Mouse (Mus musculus) erythroblast, embryonic 14.5 days (primary cell): ENCODE measurements at regions not wholly inside any gene's neighbourhood (a gene's known extent, or its start where the extent isn't known, plus 50 kb on each side); places are given as distances from the start of the nearest gene placed in this dataset.
"Not testable (repeated sequence)": the region's sequence is repeated elsewhere in the genome, so short reads cannot be mapped to it uniquely, and the experiment has no call there.

Experiments
- H3K27me3 ChIP-seq: 2 replicates; pipeline ENCODE4 v1.6.1; 2012; ENCODE audit warnings: inconsistent platforms; ENCODE audit not compliant: control insufficient read depth
- H3K36me3 ChIP-seq: 2 replicates; pipeline ENCODE4 v1.6.1; 2012; ENCODE audit warnings: mild to moderate bottlenecking, inconsistent platforms; ENCODE audit not compliant: control insufficient read depth
- H3K4me1 ChIP-seq: 2 replicates; pipeline ENCODE4 v1.6.1; 2012; ENCODE audit warnings: inconsistent platforms; ENCODE audit not compliant: control insufficient read depth
- H3K4me3 ChIP-seq: replicated peaks from 2 replicates; pipeline ENCODE3; 2012; ENCODE audit warnings: moderate library complexity, mild to moderate bottlenecking, inconsistent platforms
- H3K9me3 ChIP-seq: 2 replicates; pipeline ENCODE4 v1.6.1; 2012; ENCODE audit warnings: low read length, inconsistent platforms, mixed read lengths; ENCODE audit not compliant: control insufficient read depth
- GATA1 ChIP-seq: IDR thresholded peaks from 2 replicates; pipeline ENCODE4 v1.6.1; 2012; ENCODE audit warnings: low read length, inconsistent platforms, mixed read lengths
- TAL1 ChIP-seq: IDR thresholded peaks from 3 replicates; pipeline ENCODE4 v1.6.1; 2012; ENCODE audit warnings: low read length, inconsistent platforms, mixed read lengths

DNA sequence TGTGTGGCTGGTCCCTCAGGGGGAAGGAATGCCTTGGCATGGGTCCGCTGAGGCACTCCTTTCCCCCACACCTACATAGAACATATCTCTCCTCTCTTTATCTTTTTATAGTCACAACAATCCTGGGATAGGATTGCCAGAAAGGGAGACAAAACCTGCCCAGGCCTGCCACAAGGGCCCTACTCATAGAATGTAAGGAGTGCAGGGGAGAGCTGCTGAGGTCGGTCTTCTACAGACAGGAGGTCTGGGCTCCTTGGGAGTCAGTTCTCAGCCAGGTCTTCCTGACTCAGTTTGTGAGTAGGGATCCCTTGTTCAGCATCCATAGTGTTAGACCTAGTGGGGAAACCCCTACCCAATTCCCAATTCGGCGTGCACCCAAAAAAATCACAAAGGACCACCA is 70.8 kb upstream of the Cpsf6 start:
- no peaks in the 10 kb centered on the region for H3K9me3 ChIP-seq
- peaks cover 2% of the 10 kb centered on the region for H3K4me1 ChIP-seq
- TF ChIP-seq TAL1 (no peak), GATA1 (no peak)
- H3K36me3 ChIP-seq: no peaks in the 10 kb centered on the region
- no peaks in the 10 kb centered on the region for H3K27me3 ChIP-seq
- no peak overlapping the region for H3K4me3 ChIP-seq

DNA sequence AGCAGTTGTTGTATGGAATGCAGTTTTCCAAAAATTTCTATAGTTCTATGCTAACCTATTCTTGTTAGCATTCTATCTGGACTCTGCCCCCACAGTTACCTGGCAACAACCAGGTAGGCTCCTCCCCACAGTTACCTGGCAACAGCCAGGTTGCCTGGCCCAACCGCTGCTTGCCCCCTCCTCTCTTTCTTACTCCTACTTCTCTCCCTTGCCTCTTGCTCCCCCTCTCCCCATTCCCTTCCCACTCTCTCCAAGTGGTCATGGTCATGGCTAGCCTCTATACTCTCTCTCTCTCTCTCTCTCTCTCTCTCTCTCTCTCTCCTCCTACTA is 70.4 kb upstream of the Cpsf6 start:
- Histone ChIP-seq H3K4me1 (peaks cover 2% of the 10 kb centered on the region), H3K4me3 (no peak overlapping the region), H3K36me3 (no peaks in the 10 kb centered on the region), H3K9me3 (no peaks in the 10 kb centered on the region), H3K27me3 (no peaks in the 10 kb centered on the region)
- TF ChIP-seq TAL1 (no peak), GATA1 (no peak)

DNA sequence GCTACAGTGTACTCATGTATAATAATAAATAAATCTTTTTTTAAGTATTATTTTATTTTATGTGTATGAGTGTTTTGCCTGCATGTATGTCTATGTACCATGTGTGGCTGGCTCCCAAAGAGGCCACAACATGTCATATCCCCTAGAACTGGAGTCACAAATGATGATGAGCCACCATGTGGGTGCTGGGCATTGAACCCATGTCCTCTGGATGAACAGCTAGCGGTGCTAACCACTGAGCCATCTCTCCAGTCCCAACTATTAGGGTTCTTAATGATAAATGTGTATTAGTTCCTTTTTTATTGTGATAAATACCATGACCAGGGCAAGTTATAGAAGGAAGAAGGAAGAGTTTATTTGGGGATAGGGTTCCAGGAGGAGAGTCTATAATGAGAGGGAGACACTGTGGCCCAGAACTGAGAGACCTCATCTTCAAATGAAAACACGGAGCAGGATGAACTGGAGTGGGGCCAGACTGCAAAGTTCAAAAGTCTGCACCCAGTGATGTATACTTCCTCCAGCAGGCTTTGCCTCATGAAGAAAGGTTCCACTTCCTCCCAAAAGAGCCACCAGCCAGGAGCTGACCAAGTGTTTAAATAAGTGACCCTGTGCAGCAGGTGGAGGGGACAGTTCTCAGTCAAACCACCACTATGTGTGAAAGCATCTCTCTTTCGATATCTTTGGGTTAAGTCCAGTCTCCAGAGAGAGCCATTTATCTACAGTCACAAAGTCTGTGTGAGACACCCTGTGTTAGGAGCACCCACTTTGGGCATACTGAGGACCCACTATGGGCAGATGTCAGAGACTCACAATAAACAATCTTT is 69.8 kb upstream of the Cpsf6 start:
- Histone ChIP-seq H3K27me3 (no peaks in the 10 kb centered on the region), H3K4me1 (peaks cover 2% of the 10 kb centered on the region), H3K4me3 (no peak overlapping the region), H3K36me3 (no peaks in the 10 kb centered on the region), H3K9me3 (no peaks in the 10 kb centered on the region)
- TF ChIP-seq GATA1: no peak

DNA sequence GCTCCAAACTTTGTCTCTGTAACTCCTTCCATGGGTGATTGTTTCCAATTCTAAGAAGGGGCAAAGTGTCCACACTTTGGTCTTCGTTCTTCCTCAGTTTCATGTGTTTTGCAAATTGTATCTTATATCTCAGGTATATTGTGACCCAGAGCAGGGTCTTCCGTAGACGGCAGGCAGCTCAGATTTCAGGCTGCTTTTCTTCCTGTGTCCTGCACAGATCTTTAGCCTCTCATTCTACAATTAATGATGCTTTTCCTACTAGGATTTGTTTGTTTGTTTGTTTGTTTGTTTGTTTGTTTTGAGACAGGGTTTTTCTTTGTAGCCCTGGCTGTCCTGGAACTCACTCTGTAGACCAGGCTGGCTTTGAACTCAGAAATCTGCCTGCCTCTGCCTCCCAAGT is 69.0 kb upstream of the Cpsf6 start:
- not testable (repeated sequence) for H3K4me1 ChIP-seq, H3K9me3 ChIP-seq, H3K4me3 ChIP-seq, H3K36me3 ChIP-seq, H3K27me3 ChIP-seq

DNA sequence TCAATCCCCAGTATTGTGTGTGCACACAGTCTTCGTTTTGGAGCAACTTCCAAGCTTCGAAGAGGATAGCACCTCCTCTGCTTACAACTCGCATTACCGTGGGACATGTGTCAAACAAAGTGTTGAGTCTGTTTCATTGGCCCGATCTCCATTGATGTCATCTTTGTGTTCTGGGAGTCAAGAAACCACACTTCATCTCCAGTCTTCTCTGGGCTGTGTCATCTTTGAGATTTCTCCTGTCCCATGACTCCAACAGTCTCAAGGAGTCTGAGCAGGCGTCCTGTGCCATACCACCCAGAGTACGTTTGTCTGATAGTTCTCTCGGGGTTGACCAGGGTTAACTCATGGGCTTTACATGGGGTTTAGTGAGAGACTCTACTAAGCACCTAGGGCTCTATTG is 67.8 kb upstream of the Cpsf6 start:
- H3K4me3 ChIP-seq: no peak overlapping the region
- TF ChIP-seq TAL1 (no peak), GATA1 (no peak)

DNA sequence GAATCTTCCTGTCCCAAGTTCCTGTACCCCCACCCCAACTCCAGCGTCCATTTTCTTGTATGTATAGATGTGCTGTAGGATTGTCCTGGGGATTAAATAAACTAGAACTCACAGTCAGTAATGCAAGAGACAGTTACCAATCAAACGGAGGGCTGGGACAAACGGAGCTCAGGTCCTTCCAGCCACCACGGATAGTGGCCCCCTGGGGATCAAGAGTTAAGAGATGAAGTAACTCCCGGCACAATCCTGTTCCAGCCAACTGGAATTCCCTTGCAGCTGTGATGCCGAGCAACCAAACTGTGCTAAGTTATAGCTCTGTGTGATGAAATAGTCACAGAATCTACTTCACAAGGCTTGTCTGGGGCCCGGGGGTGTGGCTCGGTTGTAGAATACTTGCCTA is 67.4 kb upstream of the Cpsf6 start:
- no peaks in the 10 kb centered on the region; the same call in 1 of the 2 replicates for H3K4me1 ChIP-seq
- H3K4me3 ChIP-seq: no peak overlapping the region
- H3K36me3 ChIP-seq: no peaks in the 10 kb centered on the region
- no peaks in the 10 kb centered on the region; the same call in 1 of the 2 replicates for H3K9me3 ChIP-seq
- TF ChIP-seq GATA1: no peak
- TF ChIP-seq TAL1: no peak
- no peaks in the 10 kb centered on the region for H3K27me3 ChIP-seq

More for the DNA sequence above, 67.8 kb upstream of the Cpsf6 start:
- Histone ChIP-seq H3K36me3 (no peaks in the 10 kb centered on the region), H3K27me3 (no peaks in the 10 kb centered on the region), H3K4me1 (peaks cover 1% of the 10 kb centered on the region), H3K9me3 (no peaks in the 10 kb centered on the region)

DNA sequence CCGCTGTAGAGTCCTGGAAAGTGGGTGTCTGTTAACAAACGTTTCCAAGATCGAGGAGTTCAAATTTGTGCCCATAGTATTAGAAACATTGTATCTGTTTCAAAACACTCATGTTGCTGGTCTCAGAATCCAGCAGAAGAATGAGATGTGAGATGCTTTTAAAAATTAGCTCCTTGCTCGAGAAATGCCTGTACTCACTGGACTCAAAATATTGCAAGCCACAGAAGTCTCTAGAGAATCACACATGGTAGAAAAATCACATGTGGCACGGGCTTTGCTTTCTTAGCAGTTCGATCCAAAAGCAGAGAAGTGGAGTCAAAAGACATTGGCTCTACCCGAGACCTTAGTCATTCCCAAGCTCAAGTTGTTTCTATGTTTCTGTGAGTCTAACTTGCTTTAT is 67.0 kb upstream of the Cpsf6 start:
- Histone ChIP-seq H3K9me3 (no peaks in the 10 kb centered on the region; the same call in 1 of the 2 replicates), H3K27me3 (no peaks in the 10 kb centered on the region), H3K4me3 (no peak overlapping the region), H3K36me3 (no peaks in the 10 kb centered on the region), H3K4me1 (no peaks in the 10 kb centered on the region)
- no peak for TF ChIP-seq GATA1
- no peak for TF ChIP-seq TAL1

DNA sequence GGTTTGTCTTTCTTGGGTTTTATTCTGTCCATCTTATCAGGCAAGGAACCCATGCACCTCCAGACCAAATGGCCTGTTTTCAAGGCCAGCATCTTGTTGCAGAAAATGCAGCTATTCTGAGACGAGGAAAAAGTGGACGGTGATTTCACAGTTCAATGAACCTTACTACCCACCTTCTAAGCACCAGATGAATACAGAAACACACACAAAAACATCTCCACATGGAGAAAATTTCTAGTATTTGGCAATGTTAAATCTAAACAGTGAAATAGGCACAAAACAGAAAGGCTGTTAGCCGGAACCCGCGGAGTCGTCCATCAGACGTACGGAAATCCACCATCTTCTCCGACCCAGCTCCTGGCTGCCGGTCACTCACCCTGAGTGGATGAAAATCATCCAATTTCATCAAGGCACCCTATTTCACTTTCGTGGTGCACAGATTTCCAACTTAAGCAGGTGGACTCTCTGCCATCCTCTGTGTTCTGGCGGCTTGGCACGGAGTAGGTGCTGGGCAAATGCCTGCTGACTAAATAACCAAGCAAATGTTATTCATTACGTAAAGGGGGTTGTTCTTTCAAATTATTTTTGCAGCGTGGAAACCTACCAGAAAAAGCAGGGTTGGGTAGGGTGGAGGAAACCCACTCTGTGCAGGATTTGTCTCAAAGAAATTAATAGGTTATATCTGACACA is 66.1 kb upstream of the Cpsf6 start:
- Histone ChIP-seq H3K27me3 (no peaks in the 10 kb centered on the region), H3K4me1 (no peaks in the 10 kb centered on the region), H3K4me3 (no peak overlapping the region), H3K9me3 (no peaks in the 10 kb centered on the region; the same call in 1 of the 2 replicates), H3K36me3 (no peaks in the 10 kb centered on the region)
- TF ChIP-seq GATA1: no peak
- TF ChIP-seq TAL1: no peak

DNA sequence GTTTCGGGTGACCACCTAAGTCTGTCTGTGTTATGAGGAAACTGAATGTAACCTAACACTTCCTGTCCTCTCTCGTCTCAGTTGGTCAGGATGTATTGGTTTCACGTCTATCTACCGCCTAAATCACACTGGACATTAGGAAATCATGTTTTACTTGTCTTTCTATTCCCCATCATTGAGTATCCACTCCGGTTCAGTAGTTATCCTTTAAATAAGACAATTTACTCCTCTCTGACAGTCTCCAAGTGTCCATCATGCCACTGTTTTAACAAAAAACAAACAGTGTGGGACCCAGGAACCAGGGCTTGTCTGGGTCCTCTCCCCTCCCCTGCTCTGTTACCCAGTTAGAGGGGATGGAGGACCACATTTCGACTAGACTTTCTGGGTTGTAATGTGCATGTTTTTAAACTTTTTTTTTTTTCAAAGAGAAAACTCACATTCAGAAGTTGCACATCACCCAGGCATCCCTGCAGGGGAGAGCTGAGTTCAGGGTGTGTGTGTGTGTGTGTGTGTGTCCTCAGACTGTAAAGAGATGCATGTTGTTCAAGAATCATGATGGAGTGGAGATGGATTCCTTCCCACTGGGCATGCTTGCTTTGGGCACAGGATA is 65.5 kb upstream of the Cpsf6 start:
- H3K4me3 ChIP-seq: no peak overlapping the region
- no peaks in the 10 kb centered on the region; the same call in 1 of the 2 replicates for H3K9me3 ChIP-seq
- TF ChIP-seq GATA1: no peak
- no peak for TF ChIP-seq TAL1
- no peaks in the 10 kb centered on the region for H3K4me1 ChIP-seq
- H3K27me3 ChIP-seq: no peaks in the 10 kb centered on the region
- H3K36me3 ChIP-seq: no peaks in the 10 kb centered on the region

DNA sequence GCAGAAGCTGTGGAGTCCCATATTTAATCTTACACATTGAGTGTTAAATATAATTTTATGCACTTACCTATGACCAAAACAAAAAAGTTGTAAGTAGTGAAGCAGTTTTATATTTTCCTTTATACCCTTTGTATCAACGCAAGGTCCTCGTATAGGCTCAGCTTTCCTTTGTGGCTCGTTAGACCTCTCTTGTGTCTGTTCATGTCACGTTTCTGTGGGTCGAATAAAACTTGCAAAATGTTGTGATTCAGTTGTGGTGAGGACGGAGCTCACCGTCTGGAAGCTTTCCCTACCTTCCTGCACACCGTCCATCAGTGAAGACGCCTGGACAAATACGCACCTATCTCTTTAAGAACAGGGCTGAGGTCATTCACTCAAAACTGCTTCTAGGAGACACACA is 64.9 kb upstream of the Cpsf6 start:
- TF ChIP-seq TAL1 (no peak), GATA1 (no peak)
- H3K4me1 ChIP-seq: no peaks in the 10 kb centered on the region
- H3K36me3 ChIP-seq: no peaks in the 10 kb centered on the region
- peaks cover 2% of the 10 kb centered on the region for H3K9me3 ChIP-seq
- H3K4me3 ChIP-seq: no peak overlapping the region
- H3K27me3 ChIP-seq: no peaks in the 10 kb centered on the region
